Mouse (Mus musculus) R1 (cell line): Measurements from ENCODE around the gene Zfp382.

Source experiments
- DNase-seq: peaks from one replicate; pipeline ENCODE4 v3.0.0-alpha.2; 2018; ENCODE audit warnings: low read depth, low spot score

The Zfp382 gene

DNA sequence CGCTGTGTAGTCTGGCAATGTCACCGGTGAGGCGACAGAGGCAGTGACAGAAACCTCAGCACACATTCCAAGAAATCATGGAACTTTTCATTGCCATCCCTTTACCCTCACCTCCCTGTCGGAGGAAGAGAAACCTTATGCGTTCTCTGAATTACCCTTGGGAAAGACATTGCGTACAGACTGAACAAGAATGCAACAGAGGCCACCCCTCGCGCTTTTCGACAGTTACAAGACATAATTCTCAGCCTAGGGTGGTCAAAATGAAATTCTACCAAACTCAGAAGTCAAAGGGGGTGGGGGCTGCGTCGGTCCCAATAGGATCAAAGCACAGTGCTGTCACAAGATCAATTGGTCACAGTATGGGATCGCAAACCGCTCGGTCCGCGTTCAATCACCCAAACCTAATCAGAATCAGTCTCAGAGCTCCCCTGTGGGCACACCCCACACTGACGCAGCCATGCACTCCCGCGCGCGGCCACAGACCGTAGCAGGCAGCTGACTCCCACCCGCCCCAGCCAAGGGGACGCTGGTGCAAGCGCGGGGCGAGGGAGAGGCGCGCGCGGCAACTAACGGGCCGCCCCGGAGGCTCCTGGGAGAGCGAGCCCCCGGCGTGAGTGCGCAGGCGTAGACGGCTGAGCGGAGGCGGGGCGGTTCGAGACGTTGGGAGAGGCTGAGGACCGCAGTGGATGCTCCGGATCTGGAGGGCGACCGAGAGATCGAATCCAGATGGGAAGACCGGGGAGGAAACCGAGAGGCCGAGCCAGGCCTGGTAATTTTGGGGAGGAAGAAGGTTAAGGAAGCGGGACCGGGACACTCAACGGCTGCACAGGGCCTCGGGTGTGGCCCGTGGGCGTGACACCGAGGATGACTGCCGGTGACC, at the start of gene Zfp382:
Zfp382 (plus strand) TSS at position 635 of the 880 bp plus-strand sequence.
- DNase-seq = peak; percentile 93

DNA sequence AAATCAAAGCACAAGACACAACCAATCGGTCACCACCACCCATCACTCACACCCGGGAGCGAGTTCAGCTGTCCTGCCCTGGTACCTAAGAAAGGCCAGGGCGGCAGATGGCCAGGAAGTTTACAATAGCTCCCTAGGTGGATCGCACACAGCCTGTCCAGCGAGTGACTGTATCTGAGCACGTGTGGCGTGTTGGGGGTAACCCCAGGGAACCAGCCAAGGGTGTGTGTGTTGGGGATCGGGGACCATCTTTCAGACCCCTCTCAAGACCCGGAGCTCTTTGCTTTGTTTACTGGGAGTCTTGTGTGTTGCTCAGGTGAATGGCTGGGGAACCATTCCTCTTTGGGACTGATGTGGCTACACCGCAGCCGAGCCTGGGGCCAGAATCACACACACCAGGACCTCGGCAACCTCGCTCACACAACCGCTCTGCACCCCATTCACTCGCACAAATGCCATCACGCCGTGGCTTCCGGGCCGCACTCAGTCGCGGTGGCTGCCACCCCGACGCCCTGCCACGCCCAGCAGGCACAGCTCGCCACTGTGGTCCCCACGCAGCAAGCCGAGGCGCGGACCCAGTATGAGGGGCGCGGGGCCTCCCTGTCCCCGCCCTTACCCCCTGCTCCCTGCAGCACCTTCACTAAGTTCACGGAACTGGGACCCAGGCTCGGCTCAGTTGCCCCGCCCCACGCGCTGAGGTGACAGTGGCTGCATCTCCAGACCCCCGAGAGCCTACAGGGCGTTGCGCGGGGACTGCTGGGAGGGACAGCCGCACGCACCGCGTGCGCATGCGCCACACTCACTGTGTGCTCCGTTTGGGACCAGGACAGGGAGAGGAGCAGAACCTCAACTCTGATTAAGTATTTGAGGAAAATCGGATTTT, 49.4 kb upstream of the Zfp382 start, which contains the start of gene Zfp82:
Zfp82 (minus strand) TSS at position 755 of the 883 bp plus-strand sequence.
- peak; percentile 95 for DNase-seq

DNA sequence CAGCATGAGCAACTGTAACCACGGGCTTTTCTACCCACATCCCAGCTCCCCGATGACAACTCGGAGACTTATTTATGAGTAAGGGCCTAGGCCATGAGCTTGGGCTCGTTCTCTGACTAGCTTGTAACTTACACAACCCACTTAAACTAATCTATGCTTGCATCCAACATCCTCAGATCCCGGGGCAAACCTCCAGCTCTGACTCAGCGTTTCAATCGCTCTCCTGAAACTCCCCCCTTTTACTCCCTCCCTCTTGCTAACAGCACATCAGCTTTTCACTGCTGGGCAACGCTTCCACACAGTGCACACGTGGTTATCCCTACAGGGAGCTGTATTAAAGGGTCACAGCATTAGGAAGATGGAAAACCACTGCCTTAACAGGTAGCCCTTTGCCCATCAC, 35.2 kb upstream of the Zfp382 start:
- no peak for DNase-seq

DNA sequence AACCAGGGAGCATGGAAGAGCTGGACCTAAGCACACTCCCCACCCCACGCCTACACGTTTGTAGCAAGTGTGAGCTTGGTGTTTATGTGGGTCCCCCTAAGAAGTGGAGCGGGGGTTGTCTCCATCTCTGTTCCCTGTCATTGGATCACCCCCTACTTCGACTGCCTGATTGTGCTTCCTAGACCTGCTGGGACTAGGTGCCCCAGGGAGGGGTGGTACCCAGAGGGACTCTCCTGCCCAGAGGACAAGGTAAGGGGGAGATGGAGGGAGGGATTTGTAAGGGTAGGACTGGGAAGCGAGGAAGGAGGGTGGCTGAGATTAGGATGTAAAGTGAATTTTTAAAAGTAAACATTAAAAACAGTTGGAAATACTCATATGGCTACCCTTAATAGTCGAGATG, 32.3 kb upstream of the Zfp382 start:
- no peak for DNase-seq

DNA sequence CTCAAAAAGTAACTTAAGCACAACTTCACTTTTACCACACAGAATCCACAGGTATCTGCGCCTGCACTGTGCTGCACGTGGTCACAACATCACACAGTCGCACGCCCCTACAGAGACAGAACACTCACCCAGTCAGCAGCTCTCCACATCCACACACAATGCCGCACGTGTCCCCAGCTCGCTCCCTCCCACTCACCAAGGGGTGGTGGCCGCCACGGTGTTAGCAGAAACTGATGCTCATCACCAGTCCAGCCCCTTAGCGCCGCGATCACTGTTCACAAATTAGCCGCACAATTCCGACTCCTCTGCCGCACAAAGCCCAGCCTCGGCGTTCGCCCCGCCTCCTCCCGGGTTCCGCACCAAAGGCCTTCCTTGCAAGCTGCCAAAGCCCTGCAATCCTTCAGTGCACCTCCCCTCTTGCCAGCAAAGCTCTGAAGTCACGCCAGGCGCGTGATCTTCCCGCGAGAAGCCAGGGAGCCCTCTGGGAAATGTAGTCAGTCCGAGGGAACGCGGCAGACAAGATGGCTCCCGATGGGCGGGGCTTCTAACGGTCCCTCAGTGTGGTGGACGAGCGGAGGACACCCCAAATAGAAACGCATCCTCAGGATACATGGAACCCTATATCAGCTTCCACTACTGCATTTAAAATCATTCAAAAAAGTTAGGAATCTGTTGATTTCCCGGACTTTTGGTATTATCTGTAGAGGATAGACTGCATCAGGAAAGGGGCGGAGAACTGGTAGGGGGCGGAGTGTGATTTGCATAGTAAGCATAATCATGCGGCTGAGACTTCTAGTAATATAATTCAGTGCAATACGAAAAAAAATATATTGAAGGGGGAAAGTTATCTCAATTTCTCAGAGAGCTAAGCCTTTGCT, 31.4 kb upstream of the Zfp382 start, which contains the start of the genes Gm26920 and Zfp566:
Gm26920 (minus strand) TSS at position 319 of the 878 bp plus-strand sequence.
Zfp566 (minus strand) TSS at position 436 of the 878 bp plus-strand sequence.
- DNase-seq = peak; percentile 99

DNA sequence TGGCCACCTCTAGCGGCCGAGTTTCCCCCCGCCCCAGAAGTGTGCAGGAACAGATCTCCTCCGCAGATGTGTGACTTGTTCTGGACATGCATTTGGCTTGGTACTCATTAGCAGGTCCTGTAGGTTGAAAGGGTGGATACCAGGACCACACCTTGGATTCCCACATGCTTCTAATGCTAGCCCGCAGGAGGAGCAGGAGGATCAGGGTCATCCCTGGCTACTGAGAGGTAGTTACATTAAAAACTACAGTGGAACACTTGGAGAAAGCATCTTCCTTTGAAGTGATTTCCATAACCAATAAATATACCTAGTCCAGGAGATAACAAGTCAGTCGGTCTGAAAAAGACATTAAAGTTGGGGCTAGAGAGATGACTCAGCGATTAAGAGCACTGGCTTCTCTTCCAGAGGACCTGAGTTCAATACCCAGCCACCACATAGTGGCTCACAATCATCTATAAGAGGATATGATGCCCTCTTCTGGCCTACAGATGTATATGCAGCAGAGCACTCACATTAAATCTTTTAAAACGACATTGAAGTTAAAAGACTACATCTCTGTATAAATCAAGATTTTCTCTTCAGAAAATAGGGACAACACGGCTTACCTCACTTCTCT, 30.7 kb upstream of the Zfp382 start:
- DNase-seq = peak; percentile 83

DNA sequence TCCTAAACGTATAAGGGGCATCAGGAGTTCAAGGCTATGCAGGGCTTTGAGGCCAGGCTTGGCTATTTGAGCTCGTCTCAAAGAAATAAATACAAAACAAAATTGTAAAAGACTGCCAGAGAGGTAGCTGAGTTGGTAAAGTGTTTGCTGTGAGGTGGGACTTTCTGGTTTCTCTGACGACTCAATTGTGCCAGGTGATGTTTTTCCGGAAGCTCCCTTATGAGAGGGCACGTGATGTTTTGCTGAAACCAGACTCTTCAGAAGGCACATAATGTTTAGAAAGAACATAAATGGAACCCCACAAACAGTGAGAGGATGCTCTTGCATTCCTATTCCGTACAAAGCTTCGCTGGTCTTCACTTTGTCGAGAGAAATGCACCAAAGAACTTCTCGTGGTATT, 29.1 kb upstream of the Zfp382 start:
- DNase-seq = no peak

DNA sequence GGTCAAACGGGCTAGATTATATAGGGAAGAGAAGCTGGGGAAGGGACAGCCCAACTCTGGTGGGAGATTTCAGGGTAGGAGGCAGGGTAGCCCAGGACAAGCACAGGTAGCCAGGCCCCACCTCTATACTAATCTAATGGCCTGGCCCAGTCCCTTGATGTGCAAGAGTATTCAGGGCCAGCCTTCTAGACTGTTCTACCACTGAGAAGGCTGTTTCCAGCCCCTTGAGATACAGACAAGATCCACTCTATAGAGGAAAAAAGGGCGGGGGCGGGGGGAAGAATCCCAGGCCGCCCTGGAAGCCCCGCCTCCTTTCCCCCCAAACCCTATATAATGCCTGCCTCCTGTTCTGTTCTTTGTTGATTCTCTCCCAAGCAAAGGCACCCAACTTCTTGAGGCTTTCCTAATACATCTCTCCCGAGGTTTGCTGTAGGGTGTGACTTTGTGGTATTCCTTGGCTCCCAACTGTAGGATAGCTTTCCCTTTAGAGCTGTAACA, 27.8 kb upstream of the Zfp382 start:
- DNase-seq = peak; percentile 56

DNA sequence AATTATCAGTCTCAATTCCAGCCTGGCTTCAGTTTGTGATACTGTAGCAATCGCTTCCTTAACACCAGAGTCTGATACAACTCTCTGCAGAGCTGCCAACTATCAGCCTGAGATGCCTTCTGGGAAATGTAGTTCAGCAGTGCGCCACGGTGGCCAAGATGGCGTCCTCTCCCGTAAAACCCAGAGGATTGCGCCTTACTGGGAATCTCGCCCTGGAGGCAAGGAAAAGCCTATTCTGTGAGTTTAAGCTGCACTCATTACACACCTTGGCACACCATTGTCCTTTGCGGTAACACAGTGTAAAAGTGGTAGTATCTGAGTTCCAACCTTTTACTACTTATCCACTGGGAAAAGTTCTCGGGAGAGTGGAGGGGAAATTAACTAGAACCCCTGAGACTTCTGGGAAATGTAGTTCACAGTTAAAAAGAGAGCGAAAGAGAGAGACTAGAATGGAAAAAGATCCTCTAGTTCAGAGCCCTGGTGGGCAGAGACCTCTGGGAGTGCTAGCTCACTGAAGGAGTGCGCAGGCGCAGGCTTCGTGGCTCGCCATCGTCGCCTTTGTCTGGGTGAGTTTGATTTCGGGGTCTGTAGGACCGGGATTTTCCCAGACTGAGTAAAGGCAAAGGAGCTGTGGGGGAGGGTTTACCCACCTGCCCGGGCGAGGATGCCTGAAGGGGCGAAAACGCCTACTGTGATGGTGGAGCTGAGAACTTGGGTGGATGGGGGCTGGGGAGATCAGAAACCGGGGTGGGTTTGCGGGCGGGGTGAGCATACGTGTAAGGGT, 26.9 kb upstream of the Zfp382 start, which contains the start of gene Zfp260:
Zfp260 (plus strand) TSS at position 132 of the 784 bp plus-strand sequence.
- peak; percentile 99 for DNase-seq

DNA sequence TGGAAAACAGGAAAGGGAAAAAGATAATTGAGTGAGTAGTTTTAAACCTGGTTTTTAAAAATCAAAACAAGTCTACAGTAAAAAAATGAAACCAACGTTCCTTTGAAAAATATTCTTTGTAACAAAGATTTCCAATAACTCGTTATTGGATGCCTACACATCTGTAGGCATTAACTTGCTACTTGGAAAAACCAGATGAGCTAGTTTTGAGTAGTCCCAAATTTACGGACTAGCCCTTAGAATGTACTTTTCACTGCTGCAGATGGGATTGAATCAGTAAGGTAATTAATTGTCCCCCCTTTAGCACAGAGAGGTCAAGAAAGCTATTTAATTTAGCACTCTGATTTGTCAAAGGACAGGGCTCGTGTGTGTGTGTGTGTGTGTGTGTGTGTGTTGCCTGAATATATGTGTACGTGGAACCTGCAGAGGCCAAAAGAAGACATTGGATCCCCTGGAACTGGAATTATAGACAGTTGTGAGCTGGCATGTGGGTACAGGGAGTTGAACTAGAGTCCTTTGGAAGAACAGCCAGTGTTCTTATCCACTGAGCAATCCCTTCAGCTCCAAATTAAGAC, 26.1 kb upstream of the Zfp382 start:
- DNase-seq = no peak

DNA sequence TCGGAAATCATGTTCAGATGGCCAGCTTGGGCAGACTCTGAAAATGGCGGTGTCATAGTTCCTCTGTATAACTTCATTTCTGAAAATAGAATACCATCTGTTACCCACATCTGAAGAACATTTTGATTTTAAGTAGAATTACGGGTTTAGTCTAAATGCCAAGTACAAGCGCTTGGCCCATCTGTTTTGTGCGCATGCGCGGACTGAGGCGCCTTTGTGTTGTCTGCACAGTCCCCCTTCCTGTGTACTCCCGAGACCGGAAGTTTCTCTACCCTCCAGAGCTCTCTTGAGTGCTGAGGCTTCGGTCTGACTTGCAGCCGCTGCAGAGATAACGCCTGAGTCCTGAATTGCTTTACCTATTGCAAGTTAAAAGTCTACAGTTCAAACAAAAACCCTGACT, 22.4 kb upstream of the Zfp382 start:
- peak; percentile 93 for DNase-seq

DNA sequence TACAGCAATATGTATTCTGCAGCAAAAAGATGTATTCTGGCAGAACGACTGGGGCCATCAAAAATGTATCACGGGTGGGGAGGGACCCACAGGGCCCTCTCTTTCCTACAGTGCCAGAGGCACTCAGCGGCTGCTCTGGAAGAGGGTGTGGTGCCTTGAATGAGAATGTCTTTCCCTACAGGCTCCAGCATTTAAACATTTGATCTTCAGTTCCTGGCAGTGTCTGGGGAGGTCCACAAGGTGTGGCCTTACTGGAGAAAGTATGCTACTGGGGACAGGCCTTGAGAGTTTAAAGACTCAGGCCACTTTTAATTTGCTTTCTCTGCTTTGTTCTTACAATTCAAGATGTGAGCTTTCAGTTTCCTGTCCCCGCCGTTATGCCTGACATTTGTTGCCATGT, 5.7 kb upstream of the Zfp382 start:
- peak; percentile 73 for DNase-seq

DNA sequence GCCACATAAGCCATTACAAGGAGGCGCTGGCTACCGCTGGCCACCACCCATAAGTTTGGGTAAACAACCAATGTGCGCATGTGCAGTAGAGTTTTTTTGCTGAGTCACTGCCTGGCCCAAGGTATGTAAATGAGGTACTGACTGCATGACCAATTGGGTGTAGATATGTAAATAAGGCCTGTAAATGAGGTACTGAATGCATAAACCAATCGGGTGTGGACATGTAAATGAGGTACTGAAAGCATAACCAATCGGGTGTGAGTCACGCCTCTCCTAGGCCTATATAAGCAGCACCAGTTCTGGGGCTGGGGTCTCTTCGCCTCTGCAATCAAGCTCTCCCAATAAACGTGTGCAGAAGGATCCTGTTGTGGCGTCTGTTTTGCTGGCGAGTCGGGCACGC, 3.8 kb upstream of the Zfp382 start:
- peak; percentile 82 for DNase-seq

DNA sequence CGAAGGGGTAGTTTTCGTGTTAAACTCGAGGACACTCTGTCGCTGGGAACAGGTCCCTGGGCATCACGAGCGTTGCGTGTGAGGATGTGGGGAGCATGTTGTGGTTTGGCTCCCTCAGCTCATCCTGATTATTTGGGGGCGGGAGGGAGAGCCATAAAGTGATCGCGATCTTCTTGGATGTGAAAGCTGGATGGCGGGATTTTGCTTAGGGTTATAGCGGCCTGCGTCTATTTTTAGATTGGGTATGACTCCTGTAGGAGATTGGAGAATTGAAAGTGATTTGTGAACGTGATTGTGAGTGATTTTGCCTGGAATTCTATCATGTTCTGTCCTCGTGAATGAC, 417 bp downstream of the Zfp382 start:
- DNase-seq = peak; percentile 67

DNA sequence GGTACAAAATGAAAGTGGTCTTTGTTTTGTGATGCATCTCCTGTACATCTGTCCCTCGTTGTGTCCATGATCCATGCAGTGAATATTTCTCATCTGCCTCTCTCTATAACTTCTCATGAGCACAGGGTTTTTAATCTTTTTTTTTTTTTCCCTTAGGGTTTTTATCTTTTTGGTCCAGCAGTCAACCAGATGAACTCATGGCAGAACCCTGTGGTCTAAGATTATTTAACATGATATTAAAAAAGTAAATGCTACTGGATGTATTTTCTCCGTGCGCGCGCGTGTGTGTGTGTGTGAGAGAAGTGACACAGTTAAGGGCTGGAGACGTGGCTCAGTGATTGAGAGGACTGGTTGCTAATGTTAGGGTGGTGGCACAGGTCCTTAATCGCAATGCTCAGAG, 8.2 kb downstream of the Zfp382 start:
- no peak for DNase-seq

DNA sequence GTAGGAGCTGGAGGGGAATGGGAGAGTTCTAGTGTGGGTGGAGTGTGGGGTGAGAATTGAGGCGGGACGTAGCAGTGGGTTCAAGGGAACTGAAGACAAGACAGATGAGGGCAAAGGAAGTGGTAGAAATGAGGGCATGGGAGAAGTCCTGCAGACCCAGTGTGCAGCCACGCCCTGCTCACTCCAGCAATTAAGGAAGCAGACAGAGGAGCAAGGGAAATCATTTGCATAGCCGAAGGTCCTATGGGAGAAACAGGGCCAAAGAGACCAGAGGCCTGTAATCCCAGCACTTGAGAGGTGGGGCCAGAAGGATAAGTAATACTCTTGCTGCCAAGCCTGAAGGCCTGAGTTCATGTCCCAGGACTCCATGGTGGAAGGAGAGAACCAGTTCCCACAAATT, 10.7 kb downstream of the Zfp382 start:
- peak; percentile 64 for DNase-seq

DNA sequence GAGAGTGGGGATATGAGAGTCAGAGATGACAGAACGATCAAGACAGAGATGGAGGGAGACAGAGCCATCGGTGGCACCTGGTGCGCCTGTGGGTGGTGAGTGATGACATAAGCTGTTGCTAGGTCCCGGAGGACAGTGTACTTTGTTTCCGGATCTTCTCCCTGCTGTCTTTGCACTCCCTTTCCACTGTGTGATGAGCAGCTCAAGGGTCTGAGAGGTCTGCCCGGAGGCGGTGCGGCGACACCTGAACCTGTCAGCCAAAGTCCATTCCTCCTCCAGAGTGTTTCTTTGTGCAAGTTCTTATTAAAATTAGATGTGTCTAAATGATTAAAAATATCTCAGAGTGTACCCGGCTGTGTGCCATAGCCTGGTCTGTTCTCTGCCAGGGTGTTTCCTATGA, 15.1 kb downstream of the Zfp382 start:
- no peak for DNase-seq

DNA sequence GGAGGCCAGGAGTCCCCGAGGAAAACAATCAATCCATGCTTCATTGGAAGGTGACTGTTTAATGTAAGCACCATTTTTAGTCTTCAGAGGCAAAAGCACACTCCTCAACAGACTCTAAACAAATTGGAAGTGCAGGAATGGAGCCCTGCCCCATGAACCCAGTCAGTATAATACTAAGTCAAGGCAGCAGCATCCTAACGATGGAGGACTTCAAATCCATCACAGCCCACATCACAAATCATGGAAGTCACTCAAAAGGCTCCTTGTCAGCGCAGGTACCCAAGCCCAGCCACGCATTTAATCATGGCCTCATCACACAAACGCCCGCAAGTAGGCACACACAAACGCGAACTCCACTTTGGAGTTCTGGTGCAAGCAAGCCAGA, 21.4 kb downstream of the Zfp382 start:
- no peak for DNase-seq

DNA sequence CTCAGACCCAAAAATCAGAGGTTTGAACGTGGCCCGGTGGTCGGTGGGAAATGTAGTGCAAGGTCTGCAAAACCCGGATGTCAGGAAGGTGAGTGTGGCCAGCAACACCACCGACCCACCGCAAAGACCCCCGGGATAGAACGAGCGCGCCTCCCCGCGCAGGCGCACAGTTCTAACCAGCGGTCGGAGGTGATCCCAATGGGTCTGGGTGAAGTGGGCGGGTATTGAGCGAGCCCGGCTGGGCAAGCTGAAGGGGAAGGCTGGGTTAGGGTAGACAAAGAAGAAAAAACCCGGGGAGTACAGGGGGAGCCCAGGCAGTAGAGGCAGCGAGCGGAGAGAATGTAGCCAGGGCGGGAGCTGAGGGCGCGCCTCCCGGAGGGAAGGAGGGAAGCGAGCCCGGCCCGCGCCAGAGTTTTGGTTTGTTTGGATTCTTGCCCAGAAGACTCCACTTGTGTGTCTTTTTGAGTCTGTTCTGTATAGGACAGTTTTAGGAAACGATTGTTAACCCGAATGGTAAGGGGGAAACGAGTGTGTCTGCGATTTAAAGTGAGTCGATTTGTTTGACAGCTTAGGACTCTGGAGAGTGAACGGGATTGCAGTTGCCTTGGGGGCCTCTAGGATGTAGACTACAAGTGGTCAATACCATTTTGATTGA, 21.9 kb downstream of the Zfp382 start:
- DNase-seq = peak; percentile 93
